Mouse (Mus musculus): ENCODE measurements around the gene Nde1. TPM values are rescaled to one million over a fixed set of nuclear protein-coding genes. Genes with fewer than 3 reads are reported as not detected.

The Nde1 gene
- polyA plus RNA-seq, 3 experiments from 2014 or later, result 88.3 to 134 (median 98.5) TPM

DNA sequence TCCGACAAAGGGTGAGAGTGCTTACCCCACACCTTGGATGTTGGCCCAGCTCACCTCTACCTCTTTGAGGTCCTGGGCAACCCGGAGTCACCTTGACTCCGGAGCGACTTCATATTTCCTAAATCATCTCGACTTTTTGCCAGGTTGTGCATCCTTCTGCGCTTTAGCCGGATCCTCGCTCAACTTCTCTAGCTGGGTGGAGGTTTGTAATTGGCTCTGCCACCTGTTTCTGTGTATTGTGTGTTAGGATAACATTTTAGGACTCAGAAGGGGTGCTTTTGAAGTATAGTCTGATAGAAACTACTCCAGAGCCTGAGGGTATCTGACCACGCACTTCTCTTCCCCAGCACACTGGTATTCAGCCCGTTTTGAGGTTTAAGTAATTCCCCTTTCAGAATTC is 656 bp downstream of the Nde1 start:
- ATAC-seq, result no peak

- ATAC-seq, result no peak
Observed at GRCm38 (mm10) chr16:14166490-14166889, 3.4 kb downstream of the Nde1 start.

GRCm38 (mm10) chr16:14169706-14170105 is 6.6 kb downstream of the Nde1 start:
- no peak for ATAC-seq

DNA sequence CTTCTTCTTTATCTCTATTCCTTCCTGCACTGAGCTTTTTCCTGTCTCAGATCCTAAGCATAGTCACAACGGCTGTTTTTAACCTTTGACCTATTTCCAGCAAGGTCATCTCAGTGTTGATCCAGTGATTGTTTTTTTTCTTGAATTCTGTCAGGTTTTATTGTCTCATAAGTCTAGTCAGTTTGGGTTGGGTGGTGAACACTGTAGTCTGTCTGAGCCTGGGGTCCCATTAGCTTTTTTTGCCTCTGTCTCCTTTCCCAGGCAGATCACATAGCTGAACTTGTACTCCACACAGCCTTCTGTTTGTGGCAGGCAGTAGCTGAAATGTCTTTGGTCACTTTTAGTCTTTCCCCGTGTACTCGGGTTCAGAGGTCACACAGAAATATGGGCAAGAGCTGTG is 15.0 kb downstream of the Nde1 start:
- no peak for ATAC-seq

GRCm38 (mm10) chr16:14180163-14180733 is 17.2 kb downstream of the Nde1 start:
- ATAC-seq, result no peak

DNA sequence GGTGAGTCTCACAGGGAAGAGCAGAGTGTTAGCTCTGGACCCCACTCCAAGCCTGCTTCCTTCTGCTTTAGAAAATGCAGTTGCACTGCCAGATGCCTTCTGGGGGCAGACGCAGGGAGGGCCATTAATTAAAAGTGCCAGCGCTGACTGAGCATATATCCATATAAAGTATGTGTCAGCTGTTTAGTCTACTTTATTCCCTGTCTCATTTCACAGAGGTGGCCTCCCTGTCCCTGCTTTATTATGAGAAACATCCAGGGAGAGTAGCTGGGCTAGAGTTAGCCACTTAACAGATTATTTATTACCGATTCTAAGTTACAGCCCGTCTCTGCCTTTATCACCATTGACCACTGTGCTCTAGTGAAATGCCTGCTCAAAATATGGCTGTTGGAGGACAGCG is 19.3 kb downstream of the Nde1 start:
- ATAC-seq, result no peak

GRCm38 (mm10) chr16:14183856-14184255 is 20.8 kb downstream of the Nde1 start:
- no peak for ATAC-seq

DNA sequence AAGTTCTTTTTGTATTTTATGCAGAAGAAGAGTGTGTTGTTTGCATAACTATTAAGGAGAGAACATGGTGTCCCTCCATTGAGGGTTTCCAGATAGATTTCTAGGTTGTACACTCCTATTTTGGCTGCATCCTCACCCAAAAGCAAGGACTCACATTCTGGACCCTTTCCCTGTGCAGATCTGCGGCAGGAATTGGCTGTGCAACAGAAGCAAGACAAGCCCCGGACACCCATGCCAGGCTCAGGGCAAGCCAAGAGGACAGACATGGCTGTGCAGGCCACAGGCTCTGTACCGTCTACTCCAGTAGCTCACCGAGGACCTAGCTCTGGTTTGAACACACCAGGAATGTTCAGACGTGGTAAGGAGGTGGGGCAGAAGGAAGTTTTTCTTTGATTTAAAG is 22.4 kb downstream of the Nde1 start:
- no peak for ATAC-seq

- ATAC-seq, result no peak
Observed at GRCm38 (mm10) chr16:14194164-14194950, 31.3 kb downstream of the Nde1 start.

GRCm38 (mm10) chr16:14195427-14195826 is 32.4 kb downstream of the Nde1 start:
- ATAC-seq, result peak; percentile 46

DNA sequence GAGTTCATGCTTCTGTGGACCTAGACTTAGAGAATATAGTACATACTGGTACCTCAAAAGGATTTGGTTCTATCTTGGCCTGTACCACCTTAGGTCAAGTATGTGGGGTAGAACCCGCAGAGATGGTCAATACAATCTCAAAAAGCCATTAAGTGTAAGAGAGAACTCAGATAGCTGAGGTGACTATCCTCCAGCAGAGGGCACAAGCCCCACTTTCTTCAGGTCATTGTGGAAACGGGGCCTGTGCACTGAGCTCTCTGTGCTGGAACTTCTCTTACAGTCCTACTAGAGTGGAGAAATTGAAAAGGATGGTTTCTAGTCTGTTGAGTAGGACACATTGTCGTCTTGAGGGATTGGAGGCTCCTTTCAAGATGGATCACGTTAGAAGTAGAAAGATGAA is 35.7 kb downstream of the Nde1 start:
- ATAC-seq, result no peak

DNA sequence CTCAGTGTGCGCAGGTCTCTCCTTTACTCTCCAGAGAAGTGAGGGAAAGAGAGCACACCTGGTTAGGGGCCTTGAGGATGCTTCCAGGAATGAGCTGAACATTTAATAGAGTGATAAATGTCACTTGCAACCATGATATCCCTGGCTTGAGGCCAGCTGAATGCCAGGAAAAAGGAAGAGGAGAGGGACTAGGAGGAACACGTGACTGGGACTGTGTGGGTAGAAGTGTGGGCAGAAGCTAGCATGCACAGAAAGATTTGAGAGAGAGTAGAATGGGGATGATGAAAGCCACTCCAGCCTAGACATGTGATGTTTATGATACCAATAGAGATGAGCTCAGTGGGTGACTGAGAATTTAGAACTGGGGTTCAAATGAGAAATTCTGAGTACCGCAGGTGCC is 52.1 kb downstream of the Nde1 start:
- no peak for ATAC-seq

DNA sequence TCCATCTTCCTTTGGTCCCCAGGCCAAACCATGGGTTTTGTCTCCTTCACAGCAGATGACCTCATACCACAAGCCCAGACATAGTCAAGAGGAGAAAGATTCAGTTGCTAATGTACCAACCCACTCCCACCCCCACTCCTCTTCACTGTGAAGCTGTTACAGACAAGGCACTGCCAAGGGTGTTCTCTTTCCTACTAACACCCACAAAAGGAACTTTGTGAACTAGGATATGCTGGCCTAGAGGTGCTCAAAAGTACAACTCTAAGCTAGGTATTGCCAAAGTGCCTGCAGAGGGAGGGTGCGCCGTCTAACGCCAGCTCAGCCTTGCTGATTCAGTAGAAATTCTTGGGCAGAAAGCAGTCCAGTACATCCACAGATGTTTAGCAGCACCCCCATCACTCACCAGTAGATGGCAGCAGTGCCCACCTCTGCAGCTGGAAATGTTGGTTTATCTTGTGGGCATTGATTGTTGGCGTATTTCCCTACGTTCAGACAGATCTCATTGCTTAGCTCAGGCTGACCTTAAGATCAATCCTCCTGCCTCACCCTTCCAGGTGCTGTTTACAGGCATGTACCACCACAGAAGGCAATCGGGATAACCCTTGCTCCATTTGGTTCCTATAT is 74.1 kb downstream of the Nde1 start:
- ATAC-seq, result no peak

- ATAC-seq, result no peak
Observed at GRCm38 (mm10) chr16:14242059-14242458, 79.0 kb downstream of the Nde1 start.

Other genes with a start within 250 kb of the Nde1 start
- gene 2900011O08Rik, start 176.7 kb upstream of the Nde1 start, polyA plus RNA-seq (2017; shearing (Covaris generic)), result 1 to 10 TPM in 1 of 3 experiments, under 1 TPM in 1, not detected in 1; 0.23 to 1.2 TPM
- gene Ifitm7, start 176.4 kb upstream of the Nde1 start, polyA plus RNA-seq (2017; shearing (Covaris generic)), result under 1 TPM in 1 of 3 experiments, not detected in 2; 0.19 TPM
- 10 to 100 TPM; 31.1 to 35.7 (median 32.0) TPM for gene Marf1, start 76 bp downstream of the Nde1 start, polyA plus RNA-seq (2017; shearing (Covaris generic))
- gene Myh11, start 128.1 kb downstream of the Nde1 start, polyA plus RNA-seq (2017; shearing (Covaris generic)), result under 1 TPM in 1 of 3 experiments, not detected in 2; 0.10 TPM
- gene Fopnl, start 154.1 kb downstream of the Nde1 start, polyA plus RNA-seq (2017; shearing (Covaris generic)), result 100 to 1,000 TPM; 113 to 129 (median 117) TPM
- gene Abcc1, start 198.3 kb downstream of the Nde1 start, polyA plus RNA-seq (2017; shearing (Covaris generic)), result 10 to 100 TPM; 18.5 to 34.1 (median 25.9) TPM